Mouse (Mus musculus) cerebellum, postnatal 10 days (tissue): ENCODE measurements around the gene Gm14419.
"Not testable (repeated sequence)": the region's sequence is repeated elsewhere in the genome, so short reads cannot be mapped to it uniquely, and the experiment has no call there.

Source experiments
- DNase-seq, 2 experiments: peaks; one replicate each; pipeline ENCODE4 v3.0.0; 2021; ENCODE audit warnings: mixed read lengths in 2 of 2

Gene Gm14419

GRCm38 (mm10) chr2:177000656-177001055, at the start of gene Gm14419:
TSS of gene Gm14419 (plus strand) at chr2:177000956.
- not testable (repeated sequence) for DNase-seq
